Mouse (Mus musculus) testis, adult 2 months (tissue): ENCODE results near the gene Mvd.

Source experiments
- CTCF ChIP-seq: fragments of 200-500 bp; IDR thresholded peaks from 2 replicates; pipeline ENCODE4 v1.5.1; 2012; ENCODE audit warnings: low read depth, mild to moderate bottlenecking, inconsistent platforms, low read length, moderate library complexity; ENCODE audit not compliant: control insufficient read depth, insufficient read depth, insufficient replicate concordance
- POLR2A ChIP-seq: fragments of 200-500 bp; IDR thresholded peaks from 2 replicates; pipeline ENCODE4 v1.6.1; 2012; ENCODE audit warnings: low read depth, mild to moderate bottlenecking, inconsistent platforms, low read length, moderate library complexity; ENCODE audit not compliant: control insufficient read depth

GRCm38 (mm10) chr8:122437708-122438331 lies 5.4 kb downstream of the Mvd start:
- no peak for TF ChIP-seq CTCF
- TF ChIP-seq POLR2A, result no peak
